Mouse (Mus musculus) liver, adult (tissue): ENCODE results near the gene Pacsin1.

ENCODE experiments used
- GATA4 ChIP-seq: IDR thresholded peaks from 2 replicates; pipeline ENCODE4 v1.6.1; 2014; ENCODE audit warnings: mild to moderate bottlenecking, low read length; ENCODE audit not compliant: insufficient replicate concordance

Pacsin1 gene

DNA sequence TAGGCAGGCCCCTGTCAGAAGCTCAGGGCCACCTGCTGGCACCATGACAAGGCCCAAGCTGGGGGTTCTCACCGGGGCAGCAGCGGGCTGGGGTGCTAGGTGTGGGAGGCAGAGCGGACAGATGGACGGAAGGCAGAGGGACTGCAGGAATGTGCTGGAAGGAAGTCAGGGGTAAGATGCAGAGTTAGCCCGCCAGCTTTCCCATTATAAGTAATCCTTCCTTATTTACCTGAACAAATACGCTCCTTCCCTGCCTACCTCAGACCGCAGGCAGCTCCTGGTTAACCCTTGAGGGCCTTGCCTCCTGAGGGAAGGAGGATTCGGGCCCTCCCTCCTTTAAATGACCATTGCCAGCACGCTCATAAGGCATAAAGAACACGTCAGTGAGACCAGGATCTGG is 73.5 kb downstream of the Pacsin1 start, which contains the start of gene Spdef:
TSS of gene Spdef (minus strand) at position 186 of the 400 bp plus-strand sequence.
- TF ChIP-seq GATA4: no peak

DNA sequence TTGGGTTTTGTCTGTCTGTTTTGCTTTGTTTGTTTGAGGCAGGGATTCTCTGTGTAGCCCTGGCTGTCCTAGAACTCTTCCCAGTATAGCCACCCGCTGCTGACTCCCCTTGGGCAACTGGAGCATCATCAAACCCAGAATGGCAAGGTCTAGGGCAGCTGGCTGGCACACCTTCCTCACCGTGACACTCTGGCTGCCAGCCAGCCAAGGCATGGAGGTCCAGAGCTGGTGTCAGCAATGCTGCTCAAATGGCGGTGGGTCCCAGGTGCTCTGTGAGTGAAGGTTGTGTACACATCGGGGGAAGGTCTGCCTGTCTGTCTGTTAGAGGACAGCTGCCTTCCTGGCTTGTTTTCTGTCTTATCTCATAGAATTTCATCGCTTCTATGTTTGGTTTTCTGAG is 76.8 kb downstream of the Pacsin1 start:
- no peak for TF ChIP-seq GATA4

DNA sequence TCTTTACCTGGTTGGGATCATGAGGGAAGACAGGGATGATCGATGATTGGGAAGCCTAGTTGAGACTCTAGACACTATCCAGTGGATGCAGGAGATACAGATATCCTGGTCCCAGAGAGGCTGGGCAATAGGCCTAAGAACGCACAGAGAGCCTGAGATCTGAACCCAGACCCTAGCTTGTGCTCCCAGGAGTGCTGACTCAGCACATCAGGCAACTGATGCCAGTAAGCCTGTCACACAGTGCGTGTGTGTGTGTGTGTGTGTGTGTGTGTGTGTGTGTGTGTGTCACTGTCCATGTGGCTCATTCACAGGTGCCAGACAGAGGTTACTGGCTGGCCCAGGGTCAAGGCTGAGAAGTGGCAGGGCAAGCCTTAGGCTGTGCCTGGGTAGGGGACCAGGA is 77.4 kb downstream of the Pacsin1 start:
- no peak for TF ChIP-seq GATA4

DNA sequence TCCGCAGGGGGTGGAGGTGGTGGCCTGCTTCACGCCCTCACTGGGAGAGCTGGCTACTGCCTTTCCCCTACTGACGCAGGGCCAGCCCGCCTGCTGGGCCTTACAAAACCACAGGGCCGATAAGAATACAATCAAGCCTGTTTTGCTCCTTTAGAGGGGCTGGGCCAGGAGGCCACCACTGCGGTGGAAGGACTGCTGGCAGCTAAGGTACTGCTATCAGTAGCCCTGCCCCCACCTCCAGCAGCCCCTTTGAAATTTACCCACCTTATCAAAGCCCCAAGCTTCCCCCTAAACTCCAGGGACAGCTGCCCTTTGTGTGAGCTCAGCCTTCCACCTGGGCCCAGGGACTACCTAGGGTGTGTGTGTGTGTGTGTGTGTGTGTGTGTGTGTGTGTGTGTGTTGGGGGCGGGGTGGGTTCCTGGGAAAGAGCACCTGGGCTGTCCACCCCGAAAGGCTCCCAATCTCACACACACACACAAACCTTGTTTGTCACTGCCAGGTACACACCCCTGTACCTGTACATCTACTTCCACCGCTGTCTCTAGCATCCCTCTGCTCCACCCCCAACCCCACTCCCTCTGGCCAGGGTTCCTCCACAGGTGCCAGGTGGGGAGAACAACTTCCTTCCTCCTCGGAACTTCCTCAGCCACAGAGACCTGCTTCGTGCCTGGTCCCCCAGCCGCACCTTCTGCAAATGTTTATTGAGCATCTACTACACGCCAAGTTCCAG is 79.2 kb downstream of the Pacsin1 start:
- no peak for TF ChIP-seq GATA4

DNA sequence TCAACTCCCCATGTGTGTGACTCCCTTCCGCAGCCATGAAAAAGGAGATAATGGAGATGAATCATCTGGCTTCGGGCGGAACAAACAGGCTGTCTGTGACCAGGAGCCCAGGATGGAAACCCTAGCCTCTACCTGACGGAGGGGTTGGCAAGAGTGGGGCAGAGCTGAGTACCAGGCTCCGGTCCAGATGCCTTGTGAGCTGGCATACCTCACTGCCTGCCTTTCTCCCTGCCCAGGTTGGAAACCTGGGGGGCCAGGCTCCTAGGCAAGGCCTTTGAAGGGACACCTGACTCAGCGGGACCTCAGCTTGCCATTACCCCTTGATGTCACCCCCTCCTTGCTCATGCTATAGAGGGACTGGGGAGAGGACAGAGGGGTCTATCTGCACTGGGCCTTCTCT is 85.7 kb downstream of the Pacsin1 start:
- no peak for TF ChIP-seq GATA4

DNA sequence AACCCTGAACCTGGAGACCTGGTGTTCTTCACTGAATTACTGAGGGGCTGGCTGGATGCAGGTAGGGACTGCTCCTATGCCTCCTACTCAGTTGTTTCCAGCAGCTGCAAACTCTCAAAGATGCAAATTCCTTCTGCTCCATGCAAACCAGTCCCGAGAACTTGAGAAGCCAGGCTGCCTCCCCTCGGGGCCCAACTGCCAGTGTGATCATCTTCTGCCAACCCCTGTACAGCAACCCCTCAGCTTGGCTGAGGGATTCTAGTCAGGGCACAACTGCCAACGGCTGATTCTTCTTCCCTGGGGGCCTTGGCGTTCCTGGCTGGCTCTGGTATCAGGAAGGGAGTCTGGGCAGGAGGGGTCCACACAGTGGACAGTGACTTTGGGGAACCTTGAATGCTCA is 91.1 kb downstream of the Pacsin1 start:
- no peak for TF ChIP-seq GATA4

DNA sequence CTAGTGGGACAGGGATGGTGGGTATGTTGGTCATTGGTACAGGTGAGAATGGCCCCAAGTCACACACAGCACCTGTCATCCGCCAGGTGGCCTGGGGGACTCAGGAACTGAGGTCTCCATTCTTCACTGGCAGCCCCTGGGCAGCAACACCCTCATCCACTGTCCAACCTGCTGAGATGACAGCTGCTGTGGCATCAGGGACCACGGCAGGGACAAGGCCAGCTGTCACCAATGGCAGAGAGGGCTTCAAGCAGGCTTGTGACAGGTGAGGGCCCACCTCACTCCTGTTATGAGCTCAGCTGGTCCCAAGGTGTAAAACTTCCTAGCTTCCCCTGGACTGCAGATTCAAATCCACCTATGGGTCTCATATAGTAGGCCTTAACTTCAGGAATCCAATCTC is 92.8 kb downstream of the Pacsin1 start:
- TF ChIP-seq GATA4: no peak

DNA sequence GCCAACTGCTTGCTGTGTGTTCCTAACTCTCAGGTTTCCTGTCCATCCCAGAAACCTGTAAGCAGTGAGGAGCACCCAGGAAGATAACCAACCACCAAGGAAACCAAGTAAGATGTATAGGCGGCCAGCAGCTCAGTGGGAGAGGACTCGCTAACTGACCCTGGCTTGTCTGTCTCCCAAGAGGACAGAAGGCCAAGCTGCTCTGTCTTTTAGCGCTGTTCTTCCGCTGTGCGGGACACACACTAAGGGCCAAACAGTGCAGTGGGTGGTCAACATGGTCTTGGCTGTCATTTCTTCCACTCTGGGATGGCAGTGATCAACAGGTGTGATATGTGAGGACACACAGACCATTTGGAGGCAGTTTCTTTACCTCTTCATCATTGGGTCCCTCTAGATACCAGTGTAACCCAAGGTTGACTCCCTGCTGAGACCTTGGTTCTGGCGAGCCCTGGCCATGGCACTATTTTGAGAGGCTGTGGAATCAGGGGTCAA is 95.2 kb downstream of the Pacsin1 start:
- TF ChIP-seq GATA4: no peak

DNA sequence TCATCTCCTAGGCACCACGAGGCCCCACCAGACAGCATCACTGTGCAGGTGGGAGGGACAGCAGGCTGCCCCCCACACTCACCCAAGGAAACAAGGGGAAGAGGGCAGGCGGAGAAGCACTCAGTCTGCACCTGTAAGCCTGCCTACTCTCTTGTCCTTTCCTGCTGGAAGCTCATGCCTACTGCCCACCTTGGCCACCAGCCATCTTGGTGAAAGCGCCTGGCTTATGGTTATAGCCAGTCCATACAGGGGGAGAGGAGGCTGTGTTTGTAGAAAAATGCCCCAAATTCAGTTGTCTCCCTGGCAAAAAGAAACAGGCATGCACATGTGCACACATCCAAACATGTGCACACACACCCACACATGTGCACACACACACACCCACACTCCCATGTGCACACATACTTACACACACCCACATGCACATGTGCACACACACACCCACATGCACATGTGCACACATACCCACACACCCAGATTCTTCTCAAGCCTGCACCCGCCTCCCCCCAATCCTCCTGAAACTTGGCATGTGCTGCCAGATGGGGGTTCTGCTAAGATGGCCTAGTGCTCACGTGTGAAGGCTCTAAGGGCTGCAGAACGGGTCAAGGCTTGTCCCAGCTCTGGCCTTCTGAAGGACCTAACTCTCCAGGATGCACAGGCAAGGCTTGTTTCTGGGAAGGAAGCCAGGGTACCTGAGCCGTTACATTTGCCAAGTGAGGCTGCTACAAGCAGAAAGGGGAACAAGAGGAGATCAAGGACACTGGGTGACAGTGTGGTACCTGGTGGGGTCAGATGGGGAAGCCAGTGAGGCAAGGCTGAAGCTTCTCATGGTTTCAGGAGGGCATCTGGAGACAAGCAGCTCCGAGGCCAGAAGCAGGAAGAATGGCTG is 96.2 kb downstream of the Pacsin1 start:
- no peak for TF ChIP-seq GATA4

DNA sequence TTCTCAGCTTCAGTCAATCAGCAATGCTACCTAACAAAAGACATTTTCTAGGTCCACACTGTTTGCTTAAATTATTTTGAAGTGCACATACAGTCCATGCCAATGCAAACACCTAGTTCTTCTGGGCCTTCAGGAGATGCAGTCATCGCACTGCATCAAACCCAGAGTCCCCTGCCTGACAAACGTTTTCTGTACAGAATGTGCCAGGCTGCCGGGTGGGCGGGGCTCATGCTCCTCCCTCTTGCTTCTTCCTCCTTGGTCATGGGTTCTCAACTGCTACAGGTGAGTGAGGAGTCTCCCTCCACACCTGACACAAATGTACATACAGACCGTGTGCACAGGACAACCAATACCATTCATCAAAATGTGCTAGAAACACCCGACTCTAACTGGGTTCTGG is 104.9 kb downstream of the Pacsin1 start:
- TF ChIP-seq GATA4: no peak
